Mouse (Mus musculus): ENCODE results near the gene Tln1.

GRCm38 (mm10) chr4:43579256-43579655 lies 16.8 kb upstream of the Tln1 start:
- TF ChIP-seq POLR2A (IDR thresholded peaks at IDR 0.05; ENCODE audit: insufficient read length, low read depth) (no peak), TCF3 (IDR thresholded peaks at IDR 0.05; ENCODE audit: insufficient read length, low read depth) (no peak), USF1 (IDR thresholded peaks at IDR 0.05; ENCODE audit: low read depth) (no peak), MAX (IDR thresholded peaks at IDR 0.05; ENCODE audit: low read depth) (no peak), POLR2AphosphoS2 (IDR thresholded peaks at IDR 0.05; ENCODE audit: insufficient read length, low read depth) (no peak), CEBPB (IDR thresholded peaks at IDR 0.05; ENCODE audit: insufficient read depth, poor library complexity, severe bottlenecking) (no peak)

Data from myocyte (in vitro differentiated cells).